Mouse (Mus musculus) forelimb bud, embryonic 11.5 days (tissue): ENCODE data around the gene Rxrb.
"Not testable (repeated sequence)": the region's sequence is repeated elsewhere in the genome, so short reads cannot be mapped to it uniquely, and the experiment has no call there.

Source experiments
- DNase-seq: peaks from one replicate; pipeline ENCODE4 v3.0.0-alpha.2; 2012; ENCODE audit warnings: low read depth, low spot score

Rxrb gene

GRCm38 (mm10) chr17:34031465-34032173 lies at the start of gene Rxrb, which contains the start of gene Slc39a7:
TSS of gene Rxrb (plus strand) at chr17:34031812.
TSS of gene Slc39a7 (minus strand) at chr17:34031682.
- peak; percentile 99 for DNase-seq

- not testable (repeated sequence) for DNase-seq
Measured at GRCm38 (mm10) chr17:33982136-33982535, 49.5 kb upstream of the Rxrb start.

- peak; percentile 73 for DNase-seq
Measured at GRCm38 (mm10) chr17:33991788-33992664, 39.6 kb upstream of the Rxrb start.

DNA sequence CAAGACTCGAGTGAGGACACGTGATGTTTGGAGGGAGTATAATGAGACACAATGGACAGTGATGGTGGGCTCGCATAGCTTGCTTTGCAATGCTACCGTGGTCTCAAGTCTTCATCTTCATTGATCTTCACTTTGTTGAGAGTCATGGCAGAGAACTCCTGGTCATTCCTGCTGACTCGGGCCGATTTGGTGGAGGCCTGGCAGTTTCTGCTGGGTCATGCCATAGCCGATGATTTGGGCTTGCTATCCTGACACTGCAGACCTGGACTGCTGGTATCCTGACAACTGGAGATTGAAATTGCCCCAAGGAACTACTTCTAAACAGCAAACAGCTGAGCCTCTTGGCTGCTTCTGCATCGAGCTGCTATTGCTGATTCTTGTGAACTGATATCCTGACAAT lies 36.7 kb upstream of the Rxrb start:
- DNase-seq = no peak

- DNase-seq = no peak
Measured at GRCm38 (mm10) chr17:33995651-33996050, 36.0 kb upstream of the Rxrb start.

DNA sequence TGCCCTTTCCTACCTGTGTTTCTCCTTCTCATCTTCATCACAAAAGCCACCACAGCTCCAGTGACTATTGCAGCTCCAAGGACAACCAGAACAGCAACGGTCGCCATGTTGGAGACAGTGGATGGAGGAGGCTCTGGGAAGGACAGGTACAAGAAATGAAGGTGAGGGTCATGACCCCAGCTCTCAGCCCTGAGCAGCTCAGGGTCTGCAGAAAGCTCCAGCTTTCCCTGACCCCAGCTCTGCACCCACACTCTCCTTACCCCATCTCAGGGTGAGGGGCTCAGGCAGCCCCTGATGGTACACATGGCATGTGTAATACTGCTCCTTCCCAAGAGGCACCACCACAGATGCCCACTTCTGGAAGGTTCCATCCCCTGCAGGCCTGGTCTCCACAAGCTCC lies 34.6 kb upstream of the Rxrb start:
- not testable (repeated sequence) for DNase-seq

GRCm38 (mm10) chr17:33998697-33999096 lies 32.9 kb upstream of the Rxrb start:
- not testable (repeated sequence) for DNase-seq

GRCm38 (mm10) chr17:33999341-34000149 lies 32.1 kb upstream of the Rxrb start:
- no peak for DNase-seq

GRCm38 (mm10) chr17:34000150-34000537 lies 31.5 kb upstream of the Rxrb start, which contains the start of gene H2-K1:
TSS of gene H2-K1 (minus strand) at chr17:34000347.
- peak; percentile 82 for DNase-seq

- DNase-seq = not testable (repeated sequence)
Measured at GRCm38 (mm10) chr17:34000796-34001195, 30.8 kb upstream of the Rxrb start.

GRCm38 (mm10) chr17:34003426-34003825 lies 28.2 kb upstream of the Rxrb start:
- no peak for DNase-seq

DNA sequence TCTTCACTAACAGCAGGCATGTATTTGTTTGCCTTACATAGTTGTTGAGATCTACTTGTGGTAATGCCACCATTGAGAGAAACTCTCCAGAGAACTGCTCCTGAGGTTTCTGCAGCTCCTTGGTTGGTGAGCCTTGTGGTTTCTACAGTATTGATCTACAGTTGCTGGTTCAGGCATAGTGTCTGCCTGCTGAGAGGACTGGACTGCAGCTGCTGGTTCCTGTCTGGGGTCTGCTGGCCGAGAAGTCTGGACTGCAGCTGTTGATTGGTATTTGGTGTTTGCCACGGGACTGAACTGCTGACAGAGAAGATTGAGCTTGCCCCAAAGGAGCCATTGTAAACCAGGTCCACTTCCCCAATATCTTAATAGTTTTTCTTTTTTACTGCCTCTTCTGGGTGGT lies 25.0 kb upstream of the Rxrb start:
- no peak for DNase-seq

GRCm38 (mm10) chr17:34010156-34010555 lies 21.5 kb upstream of the Rxrb start:
- no peak for DNase-seq

GRCm38 (mm10) chr17:34013436-34013835 lies 18.2 kb upstream of the Rxrb start:
- DNase-seq = no peak

- no peak for DNase-seq
Measured at GRCm38 (mm10) chr17:34021539-34022413, 9.8 kb upstream of the Rxrb start.

GRCm38 (mm10) chr17:34022414-34022783 lies 9.2 kb upstream of the Rxrb start:
- DNase-seq = no peak

GRCm38 (mm10) chr17:34022987-34023386 lies 8.6 kb upstream of the Rxrb start:
- DNase-seq = no peak

GRCm38 (mm10) chr17:34023678-34024077 lies 7.9 kb upstream of the Rxrb start:
- no peak for DNase-seq

DNA sequence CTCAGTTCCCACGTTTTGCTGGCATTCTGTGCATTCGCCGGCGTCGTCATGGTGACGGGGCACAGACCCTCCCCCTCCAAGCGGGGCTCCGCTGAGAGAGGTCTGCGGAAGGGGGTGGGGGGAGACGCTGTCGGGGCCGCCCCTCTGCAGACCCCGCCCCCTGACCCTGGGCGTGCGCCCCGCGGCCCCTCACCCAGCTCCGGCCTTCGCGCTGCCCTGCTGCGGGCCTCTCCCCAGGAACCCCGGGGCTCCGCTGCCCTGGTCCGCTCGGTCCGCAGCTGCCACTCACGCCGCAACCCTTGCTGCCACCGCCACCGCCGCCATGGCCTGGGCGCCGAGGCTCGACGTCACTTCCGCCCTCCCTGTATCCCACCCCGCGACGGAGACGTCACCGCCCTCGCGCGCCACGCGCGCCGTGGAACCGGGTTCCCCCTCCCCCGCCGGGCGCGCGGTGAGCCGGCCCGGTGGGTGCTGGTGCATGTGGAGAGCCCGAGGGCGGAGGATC lies 7.2 kb upstream of the Rxrb start, which contains the start of gene Ring1:
TSS of gene Ring1 (minus strand) at position 364 of the 505 bp plus-strand sequence.
- peak; percentile 87 for DNase-seq
